Mouse (Mus musculus): ENCODE results near the gene L3mbtl4. TPM values are rescaled to one million over a fixed set of nuclear protein-coding genes. Genes with fewer than 3 reads are reported as not detected.
"Not testable (repeated sequence)": the region's sequence is repeated elsewhere in the genome, so short reads cannot be mapped to it uniquely, and the experiment has no call there.

The L3mbtl4 gene
- polyA plus RNA-seq, 1 experiment from 2014 or later, result 0.71 TPM

GRCm38 (mm10) chr17:68333382-68333781 lies 59.8 kb downstream of the L3mbtl4 start:
- H3K36me3 ChIP-seq (ENCODE audit: control insufficient read depth, insufficient read depth, low read length), result no peaks in the 10 kb centered on the region
- H3K27ac ChIP-seq (ENCODE audit: low read depth, low read length), result no peak overlapping the region
- H3K4me2 ChIP-seq (ENCODE audit: low read length), result no peak overlapping the region
- H3K9ac ChIP-seq (ENCODE audit: low read length), result no peak overlapping the region
- DNase-seq (ENCODE audit: low spot score), result no peak
- ATAC-seq, result no peak
- H3K4me1 ChIP-seq (ENCODE audit: control insufficient read depth, insufficient read depth, low read length), result no peaks in the 10 kb centered on the region
- WGBS, result 69% methylated on average over 3 of the region's 3 CpGs
- no peak overlapping the region for H3K4me3 ChIP-seq (ENCODE audit: low read depth, low read length)
- H3K9me3 ChIP-seq (replicated peaks; ENCODE audit: control insufficient read depth, low read length), result no peaks in the 10 kb centered on the region
- H3K27me3 ChIP-seq (replicated peaks; ENCODE audit: control insufficient read depth, insufficient read depth, low read length), result no peaks in the 10 kb centered on the region

GRCm38 (mm10) chr17:68338917-68339553 lies 65.4 kb downstream of the L3mbtl4 start:
- 85% methylated on average over 3 of the region's 3 CpGs for WGBS
- no peak overlapping the region for H3K9ac ChIP-seq (ENCODE audit: low read length)
- no peaks in the 10 kb centered on the region for H3K36me3 ChIP-seq (ENCODE audit: control insufficient read depth, insufficient read depth, low read length)
- no peak overlapping the region for H3K27ac ChIP-seq (ENCODE audit: low read depth, low read length)
- no peaks in the 10 kb centered on the region for H3K9me3 ChIP-seq (replicated peaks; ENCODE audit: control insufficient read depth, low read length)
- no peak for DNase-seq (ENCODE audit: low spot score)
- H3K4me1 ChIP-seq (ENCODE audit: control insufficient read depth, insufficient read depth, low read length), result no peaks in the 10 kb centered on the region
- no peak overlapping the region for H3K4me2 ChIP-seq (ENCODE audit: low read length)
- no peak for ATAC-seq
- H3K27me3 ChIP-seq (replicated peaks; ENCODE audit: control insufficient read depth, insufficient read depth, low read length), result no peaks in the 10 kb centered on the region
- no peak overlapping the region for H3K4me3 ChIP-seq (ENCODE audit: low read depth, low read length)

DNA sequence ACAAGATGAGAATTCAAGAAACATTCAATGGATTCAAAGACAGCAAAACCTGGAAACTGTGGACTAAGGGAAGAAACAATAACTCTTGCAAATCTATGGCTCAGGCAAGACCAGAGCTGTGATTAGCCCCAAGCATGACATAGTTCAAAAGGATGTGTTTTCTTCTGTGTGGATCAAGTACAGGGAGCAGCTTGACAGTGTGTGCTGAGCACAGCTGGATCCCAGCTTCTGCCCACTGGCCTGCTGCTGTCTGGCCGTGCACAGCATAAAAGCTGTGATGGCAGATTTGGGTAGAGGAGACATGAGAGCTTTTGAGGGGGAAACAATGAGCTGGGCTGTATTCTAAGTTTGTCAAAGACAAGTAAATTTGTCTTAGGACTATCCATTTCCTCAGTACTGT lies 84.1 kb downstream of the L3mbtl4 start:
- DNase-seq (ENCODE audit: low spot score) (no peak), ATAC-seq (no peak)
- 26% methylated on average over 1 of the region's 1 CpGs for WGBS
- H3K4me2 ChIP-seq (ENCODE audit: low read length), result no peak overlapping the region
- H3K36me3 ChIP-seq (ENCODE audit: control insufficient read depth, insufficient read depth, low read length), result no peaks in the 10 kb centered on the region
- H3K9ac ChIP-seq (ENCODE audit: low read length), result no peak overlapping the region
- no peak overlapping the region for H3K27ac ChIP-seq (ENCODE audit: low read depth, low read length)
- no peaks in the 10 kb centered on the region for H3K27me3 ChIP-seq (replicated peaks; ENCODE audit: control insufficient read depth, insufficient read depth, low read length)
- no peaks in the 10 kb centered on the region for H3K9me3 ChIP-seq (replicated peaks; ENCODE audit: control insufficient read depth, low read length)
- H3K4me3 ChIP-seq (ENCODE audit: low read depth, low read length), result no peak overlapping the region
- H3K4me1 ChIP-seq (ENCODE audit: control insufficient read depth, insufficient read depth, low read length), result 0 out of 2 replicates have a peak, but pooled peaks cover 2% of the 10 kb centered on the region

- 78% methylated on average over 1 of the region's 1 CpGs for WGBS
- Histone ChIP-seq H3K27ac (ENCODE audit: low read depth, low read length) (no peak overlapping the region), H3K36me3 (ENCODE audit: control insufficient read depth, insufficient read depth, low read length) (no peaks in the 10 kb centered on the region), H3K4me2 (ENCODE audit: low read length) (no peak overlapping the region), H3K4me1 (ENCODE audit: control insufficient read depth, insufficient read depth, low read length) (no peaks in the 10 kb centered on the region), H3K4me3 (ENCODE audit: low read depth, low read length) (no peak overlapping the region), H3K27me3 (replicated peaks; ENCODE audit: control insufficient read depth, insufficient read depth, low read length) (no peaks in the 10 kb centered on the region), H3K9ac (ENCODE audit: low read length) (no peak overlapping the region), H3K9me3 (replicated peaks; ENCODE audit: control insufficient read depth, low read length) (peaks cover 3% of the 10 kb centered on the region; the same call in 1 of the 2 replicates)
- ATAC-seq, result no peak
- no peak for DNase-seq (ENCODE audit: low spot score)
Measured at GRCm38 (mm10) chr17:68371101-68371500, 97.5 kb downstream of the L3mbtl4 start.

DNA sequence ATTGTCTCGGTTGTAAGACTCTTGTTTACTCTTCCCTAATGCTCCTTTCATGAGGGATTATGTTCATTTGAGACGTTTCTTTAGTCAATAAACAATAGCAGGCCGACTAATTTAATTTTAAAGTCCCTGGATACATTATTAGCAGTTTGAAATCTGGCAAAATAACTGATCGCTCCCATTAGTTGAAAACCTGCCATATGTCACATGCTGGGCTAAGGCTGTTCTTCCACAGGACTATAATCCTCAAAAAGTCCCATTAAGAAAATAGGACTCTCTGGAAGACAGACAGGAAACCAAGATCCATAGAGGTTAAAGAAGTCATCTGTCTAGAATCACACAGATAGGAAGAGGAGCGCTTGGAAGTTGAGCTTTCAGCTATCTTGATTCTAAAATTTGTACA lies 114.9 kb downstream of the L3mbtl4 start:
- H3K4me2 ChIP-seq (ENCODE audit: low read length), result no peak overlapping the region
- H3K9me3 ChIP-seq (replicated peaks; ENCODE audit: control insufficient read depth, low read length), result no peaks in the 10 kb centered on the region
- H3K27me3 ChIP-seq (replicated peaks; ENCODE audit: control insufficient read depth, insufficient read depth, low read length), result no peaks in the 10 kb centered on the region
- no peak overlapping the region for H3K4me3 ChIP-seq (ENCODE audit: low read depth, low read length)
- DNase-seq (ENCODE audit: low spot score) (peak; percentile 39), ATAC-seq (peak; percentile 32)
- WGBS, result 21% methylated on average over 5 of the region's 5 CpGs
- H3K4me1 ChIP-seq (ENCODE audit: control insufficient read depth, insufficient read depth, low read length), result no peaks in the 10 kb centered on the region
- no peak overlapping the region for H3K9ac ChIP-seq (ENCODE audit: low read length)
- H3K36me3 ChIP-seq (ENCODE audit: control insufficient read depth, insufficient read depth, low read length), result no peaks in the 10 kb centered on the region
- no peak overlapping the region for H3K27ac ChIP-seq (ENCODE audit: low read depth, low read length)

GRCm38 (mm10) chr17:68405993-68406392 lies 132.4 kb downstream of the L3mbtl4 start:
- Histone ChIP-seq H3K27ac (ENCODE audit: low read depth, low read length) (no peak overlapping the region), H3K27me3 (replicated peaks; ENCODE audit: control insufficient read depth, insufficient read depth, low read length) (no peaks in the 10 kb centered on the region), H3K9me3 (replicated peaks; ENCODE audit: control insufficient read depth, low read length) (no peaks in the 10 kb centered on the region), H3K4me2 (ENCODE audit: low read length) (no peak overlapping the region), H3K4me3 (ENCODE audit: low read depth, low read length) (no peak overlapping the region), H3K4me1 (ENCODE audit: control insufficient read depth, insufficient read depth, low read length) (no peaks in the 10 kb centered on the region), H3K36me3 (ENCODE audit: control insufficient read depth, insufficient read depth, low read length) (no peaks in the 10 kb centered on the region), H3K9ac (ENCODE audit: low read length) (no peak overlapping the region)
- WGBS, result 67% methylated on average over 1 of the region's 1 CpGs
- peak; percentile 47 for DNase-seq (ENCODE audit: low spot score)
- peak; percentile 52; the same call in 1 of the 2 replicates for ATAC-seq

DNA sequence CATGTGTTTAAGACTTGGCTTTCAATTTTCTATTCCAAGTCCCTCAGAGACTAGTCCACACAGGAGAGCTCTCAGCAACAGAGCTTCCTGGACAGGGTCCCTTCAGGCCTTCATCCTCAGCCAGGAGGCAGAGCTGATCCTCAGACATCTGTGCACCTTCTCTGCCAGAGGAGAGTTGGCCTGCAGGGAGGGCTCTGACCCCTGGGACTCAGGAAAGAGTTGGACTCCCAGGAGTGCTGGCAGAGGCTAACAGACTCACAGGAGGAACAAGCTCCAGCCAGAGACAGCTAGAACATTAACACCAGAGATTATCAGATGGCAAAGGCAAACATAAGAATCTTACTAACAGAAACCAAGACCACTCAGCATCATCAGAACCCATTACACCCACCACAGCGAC lies 133.5 kb downstream of the L3mbtl4 start:
- ATAC-seq; H3K27me3 ChIP-seq (replicated peaks; ENCODE audit: control insufficient read depth, insufficient read depth, low read length): not testable (repeated sequence)
- WGBS, result 79% methylated on average over 1 of the region's 1 CpGs

GRCm38 (mm10) chr17:68422663-68423498 lies 149.3 kb downstream of the L3mbtl4 start:
- Histone ChIP-seq H3K4me1 (ENCODE audit: control insufficient read depth, insufficient read depth, low read length) (peaks cover 4% of the 10 kb centered on the region; the same call in 1 of the 2 replicates), H3K9me3 (replicated peaks; ENCODE audit: control insufficient read depth, low read length) (no peaks in the 10 kb centered on the region), H3K4me2 (ENCODE audit: low read length) (no peak overlapping the region), H3K9ac (ENCODE audit: low read length) (no peak overlapping the region), H3K4me3 (ENCODE audit: low read depth, low read length) (no peak overlapping the region), H3K27ac (ENCODE audit: low read depth, low read length) (peak overlapping the region; percentile 14; the same call in 1 of the 2 replicates), H3K27me3 (replicated peaks; ENCODE audit: control insufficient read depth, insufficient read depth, low read length) (no peaks in the 10 kb centered on the region), H3K36me3 (ENCODE audit: control insufficient read depth, insufficient read depth, low read length) (no peaks in the 10 kb centered on the region)
- 67% methylated on average over 12 of the region's 12 CpGs for WGBS
- ATAC-seq (peak; percentile 73; the same call in 1 of the 2 replicates), DNase-seq (ENCODE audit: low spot score) (peak; percentile 66)

More for the DNA sequence above, 133.5 kb downstream of the L3mbtl4 start:
- not testable (repeated sequence) for H3K9ac ChIP-seq (ENCODE audit: low read length); DNase-seq (ENCODE audit: low spot score); H3K4me2 ChIP-seq (ENCODE audit: low read length); H3K36me3 ChIP-seq (ENCODE audit: control insufficient read depth, insufficient read depth, low read length); H3K9me3 ChIP-seq (replicated peaks; ENCODE audit: control insufficient read depth, low read length); H3K4me3 ChIP-seq (ENCODE audit: low read depth, low read length); H3K27ac ChIP-seq (ENCODE audit: low read depth, low read length); H3K4me1 ChIP-seq (ENCODE audit: control insufficient read depth, insufficient read depth, low read length)

GRCm38 (mm10) chr17:68433576-68433975 lies 160.0 kb downstream of the L3mbtl4 start:
- Histone ChIP-seq H3K9ac (ENCODE audit: low read length) (no peak overlapping the region), H3K9me3 (replicated peaks; ENCODE audit: control insufficient read depth, low read length) (no peaks in the 10 kb centered on the region), H3K4me1 (ENCODE audit: control insufficient read depth, insufficient read depth, low read length) (no peaks in the 10 kb centered on the region), H3K27me3 (replicated peaks; ENCODE audit: control insufficient read depth, insufficient read depth, low read length) (no peaks in the 10 kb centered on the region), H3K4me2 (ENCODE audit: low read length) (no peak overlapping the region), H3K36me3 (ENCODE audit: control insufficient read depth, insufficient read depth, low read length) (no peaks in the 10 kb centered on the region), H3K4me3 (ENCODE audit: low read depth, low read length) (no peak overlapping the region), H3K27ac (ENCODE audit: low read depth, low read length) (no peak overlapping the region)
- ATAC-seq (no peak), DNase-seq (ENCODE audit: low spot score) (no peak)
- WGBS, result 63% methylated on average over 5 of the region's 5 CpGs
